Mouse (Mus musculus) limb, embryonic 11.5 days (tissue): Measurements from ENCODE around the gene Gucy2e. TPM values are rescaled to one million over a fixed set of nuclear protein-coding genes. Genes with fewer than 3 reads are reported as not detected.
A peak's percentile ranks its signal among the peaks of the same experiment; 100 is the strongest.

Experiments used
- ATAC-seq: fragments of 200-750 bp; cut with Nextera tagmentation; 2 replicates; pipeline ENCODE4 v1.8.0; 2017; ENCODE audit warnings: low read depth; ENCODE audit not compliant: insufficient number of reproducible peaks, low FRiP score, low TSS enrichment
- DNase-seq: peaks from one replicate; pipeline ENCODE4 v3.0.0-alpha.2; 2015; ENCODE audit warnings: low spot score
- H3K27ac ChIP-seq: fragments of 300-500 bp; sonication (generic); replicated peaks from 2 replicates; pipeline ENCODE4 v1.5.1; 2014; ENCODE audit warnings: low read depth, mild to moderate bottlenecking, low read length
- H3K27me3 ChIP-seq: fragments of 300-500 bp; sonication (generic); 2 replicates; pipeline ENCODE4 v1.6.1; 2014; ENCODE audit warnings: mild to moderate bottlenecking, low read length, mixed read lengths; ENCODE audit not compliant: control insufficient read depth, insufficient read depth
- H3K36me3 ChIP-seq: fragments of 300-500 bp; sonication (generic); 2 replicates; pipeline ENCODE4 v1.6.1; 2014; ENCODE audit warnings: mild to moderate bottlenecking, low read length, moderate library complexity, mixed read lengths; ENCODE audit not compliant: control insufficient read depth, insufficient read depth
- H3K4me1 ChIP-seq: fragments of 300-500 bp; sonication (generic); 2 replicates; pipeline ENCODE4 v1.6.1; 2014; ENCODE audit warnings: low read length, mixed read lengths; ENCODE audit not compliant: control insufficient read depth, insufficient read depth
- H3K4me2 ChIP-seq: fragments of 300-500 bp; sonication (generic); 2 replicates; pipeline ENCODE4 v1.6.1; 2014; ENCODE audit warnings: low read depth, mild to moderate bottlenecking, moderate library complexity; ENCODE audit not compliant: severe bottlenecking
- H3K4me3 ChIP-seq: fragments of 300-500 bp; sonication (generic); 2 replicates; pipeline ENCODE4 v1.5.1; 2014; ENCODE audit warnings: low read depth, low read length
- H3K9ac ChIP-seq: fragments of 300-500 bp; sonication (generic); 2 replicates; pipeline ENCODE4 v1.6.1; 2014; ENCODE audit warnings: mild to moderate bottlenecking, low read length
- H3K9me3 ChIP-seq: fragments of 300-500 bp; sonication (generic); 2 replicates; pipeline ENCODE4 v1.6.1; 2016; ENCODE audit warnings: low read length; ENCODE audit not compliant: control insufficient read depth
- WGBS: fragments of 180-500 bp; shearing (Covaris S2); extraction: QIAGEN DNeasy Blood & Tissue Kit; methylation state at CpG from one replicate; pipeline ENCODE4 v1.1.7; 2014; 5-methylcytosine and 5-hydroxymethylcytosine counted together
- polyA plus RNA-seq: library from polyadenylated mRNA; unstranded; fragments of >200 nt; fragmentation: Nextera tagmentation; extraction: Ambion mirVana; gene quantifications from 2 replicates; pipeline ENCODE4 v1.2.1, GENCODE M21; 2014

Gucy2e gene
- polyA plus RNA-seq, 1 experiment from 2014 or later, result not detected

GRCm38 (mm10) chr11:69178525-69178924 lies 58.3 kb downstream of the Gucy2e start:
- no peaks in the 10 kb centered on the region for H3K4me1 ChIP-seq
- DNase-seq (no peak), ATAC-seq (no peak)
- H3K9me3 ChIP-seq, result no peaks in the 10 kb centered on the region
- H3K27me3 ChIP-seq, result no peaks in the 10 kb centered on the region
- no peak overlapping the region for H3K4me2 ChIP-seq
- no peak overlapping the region for H3K27ac ChIP-seq
- no peak overlapping the region for H3K9ac ChIP-seq
- WGBS, result 77% methylated on average over 3 of the region's 3 CpGs
- H3K4me3 ChIP-seq, result no peak overlapping the region
- no peaks in the 10 kb centered on the region for H3K36me3 ChIP-seq

GRCm38 (mm10) chr11:69174722-69175121 lies 62.1 kb downstream of the Gucy2e start:
- WGBS, result 91% methylated on average over 7 of the region's 7 CpGs
- Histone ChIP-seq H3K9me3 (no peaks in the 10 kb centered on the region), H3K27ac (no peak overlapping the region), H3K4me1 (no peaks in the 10 kb centered on the region), H3K9ac (no peak overlapping the region), H3K4me3 (no peak overlapping the region), H3K36me3 (no peaks in the 10 kb centered on the region), H3K27me3 (no peaks in the 10 kb centered on the region), H3K4me2 (no peak overlapping the region)
- no peak for ATAC-seq
- DNase-seq, result no peak

GRCm38 (mm10) chr11:69172606-69173005 lies 64.2 kb downstream of the Gucy2e start:
- DNase-seq (no peak), ATAC-seq (no peak)
- Histone ChIP-seq H3K9me3 (no peaks in the 10 kb centered on the region), H3K4me1 (no peaks in the 10 kb centered on the region), H3K27me3 (no peaks in the 10 kb centered on the region), H3K4me3 (no peak overlapping the region), H3K9ac (no peak overlapping the region), H3K27ac (no peak overlapping the region), H3K4me2 (no peak overlapping the region), H3K36me3 (no peaks in the 10 kb centered on the region)
- 93% methylated on average over 2 of the region's 2 CpGs for WGBS

GRCm38 (mm10) chr11:69171626-69172025 lies 65.2 kb downstream of the Gucy2e start:
- DNase-seq (peak; percentile 70), ATAC-seq (no peak)
- Histone ChIP-seq H3K4me1 (no peaks in the 10 kb centered on the region), H3K27ac (no peak overlapping the region), H3K27me3 (no peaks in the 10 kb centered on the region), H3K9ac (no peak overlapping the region), H3K36me3 (no peaks in the 10 kb centered on the region), H3K4me2 (no peak overlapping the region), H3K4me3 (no peak overlapping the region), H3K9me3 (no peaks in the 10 kb centered on the region)
- 33% methylated on average over 7 of the region's 7 CpGs for WGBS

- WGBS, result 86% methylated on average over 12 of the region's 12 CpGs
- no peak overlapping the region for H3K27ac ChIP-seq
- H3K27me3 ChIP-seq, result 0 out of 2 replicates have a peak, but pooled peaks cover 4% of the 10 kb centered on the region
- no peaks in the 10 kb centered on the region for H3K4me1 ChIP-seq
- no peak for ATAC-seq
- DNase-seq, result no peak
- H3K36me3 ChIP-seq, result no peaks in the 10 kb centered on the region
- H3K9ac ChIP-seq, result no peak overlapping the region
- no peaks in the 10 kb centered on the region for H3K9me3 ChIP-seq
- H3K4me3 ChIP-seq, result no peak overlapping the region
- H3K4me2 ChIP-seq, result no peak overlapping the region
Observed at GRCm38 (mm10) chr11:69169313-69169712, 67.5 kb downstream of the Gucy2e start.

Other genes with a start within 250 kb of the Gucy2e start
- 43.6 and 48.8 TPM in 2 replicates for gene Pfas, start 228.6 kb downstream of the Gucy2e start, polyA plus RNA-seq
- gene Ctc1, start 221.1 kb downstream of the Gucy2e start, polyA plus RNA-seq, result 80.4 and 83.1 TPM in 2 replicates
- 171 and 178 TPM in 2 replicates for gene Aurkb, start 191.4 kb downstream of the Gucy2e start, polyA plus RNA-seq
- gene Borcs6, start 177.3 kb downstream of the Gucy2e start, polyA plus RNA-seq, result 6.2 and 7.0 TPM in 2 replicates
- gene Tmem107, start 166.2 kb downstream of the Gucy2e start, polyA plus RNA-seq, result 34.6 and 36.7 TPM in 2 replicates
- gene Vamp2, start 148.5 kb downstream of the Gucy2e start, polyA plus RNA-seq, result 64.2 and 73.3 TPM in 2 replicates
- 8.0 and 9.1 TPM in 2 replicates for gene Per1, start 141.8 kb downstream of the Gucy2e start, polyA plus RNA-seq
- 0.54 and 0.65 TPM in 2 replicates for gene Hes7, start 116.6 kb downstream of the Gucy2e start, polyA plus RNA-seq
- gene 9130213A22Rik, start 114.4 kb downstream of the Gucy2e start, polyA plus RNA-seq, result 0.19 TPM in 1 of 2 replicates, not detected in the other
- 0.17 and 0.25 TPM in 2 replicates for gene Aloxe3, start 111.1 kb downstream of the Gucy2e start, polyA plus RNA-seq
- gene Alox12b, start 80.0 kb downstream of the Gucy2e start, polyA plus RNA-seq, result 0.05 TPM in 1 of 2 replicates, not detected in the other
- gene Alox8, start 39.2 kb downstream of the Gucy2e start, polyA plus RNA-seq, result 0.07 TPM in 1 of 2 replicates, not detected in the other
- gene Cntrob, start 86.7 kb upstream of the Gucy2e start, polyA plus RNA-seq, result 23.4 and 24.5 TPM in 2 replicates
- gene Trappc1, start 86.9 kb upstream of the Gucy2e start, polyA plus RNA-seq, result 149 and 161 TPM in 2 replicates
- gene Kcnab3, start 89.2 kb upstream of the Gucy2e start, polyA plus RNA-seq, result 2.2 TPM in 2 replicates
- 25.0 and 28.5 TPM in 2 replicates for gene Rnf227, start 103.4 kb upstream of the Gucy2e start, polyA plus RNA-seq
- gene Chd3, start 132.4 kb upstream of the Gucy2e start, polyA plus RNA-seq, result 58.6 and 68.0 TPM in 2 replicates
- gene Naa38, start 158.5 kb upstream of the Gucy2e start, polyA plus RNA-seq, result 129 and 141 TPM in 2 replicates
- 29.2 and 37.0 TPM in 2 replicates for gene Cyb5d1, start 158.6 kb upstream of the Gucy2e start, polyA plus RNA-seq
- 22.7 and 23.6 TPM in 2 replicates for gene Tmem88, start 161.2 kb upstream of the Gucy2e start, polyA plus RNA-seq
- 42.4 and 44.5 TPM in 2 replicates for gene Kdm6b, start 176.6 kb upstream of the Gucy2e start, polyA plus RNA-seq